Mouse (Mus musculus) erythroblast, adult 5-6 weeks (primary cell): ENCODE data around the gene Hsf4. TPM values are rescaled to one million over a fixed set of nuclear protein-coding genes. Genes with fewer than 3 reads are reported as not detected.
A peak's percentile ranks its signal among the peaks of the same experiment; 100 is the strongest.
"Not testable (repeated sequence)": the region's sequence is repeated elsewhere in the genome, so short reads cannot be mapped to it uniquely, and the experiment has no call there.

Experiments
- ATAC-seq: replicated peaks from 2 replicates; pipeline ENCODE4 v1.8.0; 2016; ENCODE audit warnings: moderate number of reproducible peaks, mild to moderate bottlenecking, moderate TSS enrichment, inconsistent platforms; ENCODE audit not compliant: poor library complexity, low FRiP score, severe bottlenecking
- total RNA-seq, 2 experiments: library from RNA; stranded (forward) in 1 of 2; stranded (reverse) in 1 of 2; fragments of 150-400 nt in 1 of 2; fragments of 200-764, 138-1000 nt in 1 of 2; gene quantifications; 2 replicates each; pipeline versions ENCODE4 v1.2.3 to v1.2.4; 2015 to 2017; ENCODE audit warnings: low replicate concordance in 2 of 2

The Hsf4 gene
- not detected in 2 replicates for total RNA-seq (2015; ENCODE audit: low replicate concordance)
- total RNA-seq (2017; ENCODE audit: low replicate concordance): not detected in 2 replicates

DNA sequence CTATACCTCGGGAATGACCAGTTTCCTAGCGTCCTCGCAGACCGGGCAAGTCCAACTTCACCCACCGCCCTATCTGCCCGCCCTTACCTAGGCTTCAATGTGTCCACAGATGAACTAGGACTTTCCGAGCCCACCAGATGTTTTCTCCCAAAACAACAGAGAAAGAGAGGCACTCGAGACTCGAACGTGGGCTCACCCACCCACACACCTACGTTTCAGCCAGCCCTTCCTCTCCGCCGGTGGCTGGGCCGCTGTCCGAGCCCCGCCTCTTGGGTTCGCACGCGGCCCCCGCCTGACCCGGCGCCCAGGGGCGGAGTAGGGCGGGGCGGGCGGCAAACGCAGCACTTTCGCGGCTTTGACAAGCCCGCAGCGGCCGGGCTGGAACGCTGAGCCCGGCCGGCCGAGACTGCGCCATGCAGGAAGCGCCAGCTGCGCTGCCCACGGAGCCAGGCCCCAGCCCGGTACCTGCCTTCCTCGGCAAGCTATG is at the start of gene Hsf4:
Gene Hsf4 (plus strand): TSS at position 341 of the 487 bp plus-strand sequence.
- ATAC-seq: no peak

DNA sequence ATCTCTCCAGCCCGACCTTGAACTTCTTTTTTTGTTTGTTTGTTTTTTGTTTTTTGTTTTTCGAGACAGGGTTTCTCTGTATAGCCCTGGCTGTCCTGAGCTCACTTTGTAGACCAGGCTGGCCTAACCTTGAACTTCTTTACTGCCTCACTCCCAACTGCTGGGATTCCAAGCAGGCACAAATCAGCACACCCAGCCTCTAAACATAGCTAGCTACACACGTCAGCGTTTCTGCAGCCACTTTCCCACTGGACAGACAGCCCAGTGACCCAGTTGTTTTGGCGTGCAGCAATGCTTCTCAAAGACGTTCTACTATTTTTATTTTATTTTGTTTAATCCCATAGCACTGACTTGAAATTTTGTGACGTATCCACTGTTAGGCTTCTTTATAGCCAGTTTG is 45.8 kb upstream of the Hsf4 start:
- no peak for ATAC-seq

DNA sequence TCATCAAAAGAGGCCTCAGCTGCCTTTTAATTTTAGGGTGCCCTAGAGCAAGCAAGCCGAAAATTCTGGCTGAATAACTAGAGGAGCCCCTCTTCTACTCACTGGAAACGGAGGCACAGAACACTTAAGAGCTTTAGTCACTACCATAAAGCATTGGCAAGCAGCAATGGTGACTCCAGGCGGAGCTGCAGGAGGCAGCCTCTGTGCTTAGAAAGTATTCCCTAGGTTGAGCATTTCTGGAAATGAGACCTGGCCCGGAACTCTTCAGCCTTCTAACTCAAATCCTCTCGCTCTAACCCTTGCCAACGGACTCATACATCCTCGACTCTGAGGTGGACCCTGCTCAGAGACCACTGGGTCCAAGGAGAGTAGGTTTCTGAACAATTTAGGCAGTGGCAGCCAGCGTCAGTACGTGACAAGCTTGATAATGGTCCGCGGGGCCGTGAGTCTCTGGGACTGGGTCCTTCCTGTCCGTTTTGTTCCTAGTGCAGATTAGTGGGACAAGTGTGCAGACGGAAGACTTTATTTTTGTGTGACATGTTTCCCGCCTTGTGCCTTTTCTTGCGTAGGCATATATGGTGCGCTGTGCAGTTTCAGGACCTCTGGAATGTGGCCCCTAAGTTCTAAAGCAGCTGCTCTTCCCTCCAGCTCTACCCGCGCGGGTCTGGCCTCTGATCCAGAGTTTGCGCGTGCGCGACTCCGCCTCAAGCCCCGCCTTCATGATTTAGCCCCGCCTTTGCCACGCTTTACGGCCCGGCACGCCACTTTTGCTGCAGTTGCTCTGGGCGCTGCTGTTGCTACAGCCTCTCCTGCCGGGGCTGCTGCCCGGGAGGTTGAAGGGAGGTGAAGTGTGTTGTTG is 45.0 kb upstream of the Hsf4 start, which contains the start of gene D230025D16Rik:
Gene D230025D16Rik (plus strand): TSS at position 733 of the 859 bp plus-strand sequence.
- ATAC-seq: peak; percentile 94

DNA sequence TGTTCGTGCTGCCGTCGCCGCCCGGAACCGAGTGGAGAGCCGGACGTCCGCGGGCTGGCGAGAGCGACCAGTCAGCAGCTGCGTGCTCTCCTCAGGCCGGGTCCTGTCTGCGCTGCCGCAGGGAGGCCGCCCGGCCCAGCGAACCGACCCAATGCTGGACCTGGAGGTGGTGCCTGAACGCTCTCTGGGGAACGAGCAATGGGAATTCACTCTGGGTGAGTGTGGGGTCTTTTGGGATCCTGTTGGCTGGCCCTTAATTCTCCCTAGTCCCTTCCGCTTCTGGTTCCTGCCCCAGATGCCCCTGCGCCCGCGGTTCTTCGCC is 44.4 kb upstream of the Hsf4 start:
- ATAC-seq: peak; percentile 28

DNA sequence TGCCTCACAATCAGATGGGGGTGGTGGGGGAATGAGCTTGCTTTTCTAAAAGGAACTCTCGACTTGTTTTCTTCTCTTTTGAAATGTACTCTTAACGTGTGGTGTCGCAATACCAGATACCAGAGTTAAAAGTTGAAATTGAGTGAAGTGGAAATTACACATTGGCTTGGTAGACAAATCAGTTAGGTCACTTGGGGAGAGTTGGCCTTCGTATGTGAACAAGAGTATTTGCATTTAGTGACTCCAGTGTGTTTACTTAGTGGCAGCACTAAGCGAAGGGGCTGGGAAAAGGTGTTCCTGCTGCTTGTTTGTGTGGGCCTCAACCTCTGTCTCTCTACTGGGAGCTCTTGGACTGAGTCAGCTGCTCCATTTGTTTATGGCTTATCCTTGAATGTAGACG is 43.7 kb upstream of the Hsf4 start:
- peak; percentile 6; the same call in 1 of the 2 replicates for ATAC-seq

DNA sequence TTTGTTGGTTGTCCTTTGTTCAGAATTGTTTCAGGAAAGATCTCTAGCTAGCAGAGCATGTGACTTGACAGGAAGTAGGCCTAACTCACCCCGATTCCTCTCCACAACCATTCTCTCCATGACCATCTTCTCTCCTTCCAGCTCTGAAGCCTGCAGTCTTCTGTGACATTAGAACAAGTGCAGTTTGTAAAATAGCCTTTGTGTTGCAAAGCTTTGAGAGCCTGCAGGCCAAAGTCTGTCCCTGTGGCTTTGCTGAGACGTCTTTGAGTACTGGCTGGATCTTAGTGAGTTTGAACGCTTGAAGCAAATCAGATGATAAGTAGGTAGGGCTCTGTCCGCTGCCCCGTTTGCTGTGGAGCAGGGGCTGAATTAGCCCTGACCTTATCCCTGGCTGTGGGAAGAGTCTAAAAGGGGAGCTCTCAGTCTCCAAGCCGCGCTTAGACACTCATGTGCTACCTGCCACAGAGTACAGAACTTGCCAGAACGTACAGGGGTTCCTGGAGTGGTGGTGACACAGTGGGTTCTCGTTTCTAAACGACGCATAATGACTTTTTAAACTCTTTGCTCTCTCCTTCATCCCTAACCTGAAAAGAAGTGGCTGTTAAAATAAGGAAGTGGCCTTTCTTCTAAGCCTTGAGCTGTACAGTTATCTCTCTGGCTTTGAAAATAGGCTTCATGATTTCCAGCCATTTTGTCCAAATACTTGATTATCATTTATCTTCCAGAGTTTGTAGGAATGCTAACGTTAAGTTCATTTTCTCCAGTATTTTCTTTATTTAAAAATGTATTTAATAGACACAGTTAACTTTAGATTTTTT is 37.9 kb upstream of the Hsf4 start:
- ATAC-seq: no peak

DNA sequence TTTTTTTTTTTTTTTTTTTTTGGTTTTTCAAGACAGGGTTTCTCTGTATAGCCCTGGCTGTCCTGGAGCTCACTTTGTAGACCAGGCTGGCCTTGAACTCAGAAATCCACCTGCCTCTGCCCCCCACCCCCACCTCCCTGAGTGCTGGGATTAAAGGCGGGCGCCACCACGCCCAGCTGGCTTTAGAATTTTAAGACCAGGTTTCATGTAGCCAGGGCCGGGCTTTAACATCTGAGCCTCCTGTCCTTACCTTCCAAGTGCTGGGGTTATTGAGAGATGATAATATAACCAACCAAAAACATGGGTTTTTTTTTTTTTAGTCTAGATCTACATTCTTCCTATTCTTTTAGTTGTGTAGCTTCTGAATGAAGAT is 37.3 kb upstream of the Hsf4 start:
- not testable (repeated sequence) for ATAC-seq

DNA sequence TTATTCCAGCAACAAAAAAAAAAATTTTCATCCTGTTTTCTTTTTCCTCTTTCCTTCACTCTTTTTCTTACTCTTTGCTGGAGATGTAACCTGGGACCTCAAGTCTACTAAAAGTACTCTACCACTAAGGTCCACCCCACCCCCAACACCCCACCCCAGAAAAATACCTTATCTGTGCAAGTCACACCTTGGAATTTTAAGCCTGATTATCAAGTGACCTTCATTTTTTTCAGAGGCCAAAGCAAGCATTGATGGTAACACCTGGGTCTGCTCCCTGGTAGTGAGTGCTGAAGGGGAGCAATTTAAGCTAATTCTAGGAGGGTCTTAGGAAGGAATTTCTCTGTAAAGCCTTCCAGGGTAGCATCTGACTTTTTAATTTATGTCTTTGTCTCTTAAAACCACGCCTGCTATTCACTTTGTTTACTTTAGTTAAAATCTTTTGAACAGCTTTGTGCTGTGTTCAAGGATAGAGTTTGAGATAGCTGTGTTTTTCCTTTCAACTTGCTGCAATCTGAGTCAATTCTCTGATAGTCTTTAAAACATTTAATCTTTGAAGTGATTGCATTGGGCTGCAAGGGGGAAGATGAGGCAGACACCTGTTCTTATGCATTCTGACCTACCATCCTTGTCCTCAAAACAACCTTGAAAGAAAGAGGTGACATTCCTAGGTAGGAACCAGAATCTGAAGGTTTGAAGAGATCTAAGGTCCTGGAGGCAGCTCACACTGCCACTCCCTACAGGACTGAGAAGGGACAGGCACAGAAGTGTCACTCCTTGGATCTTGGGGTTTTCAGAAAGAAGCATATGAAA is 36.3 kb upstream of the Hsf4 start:
- ATAC-seq: no peak

DNA sequence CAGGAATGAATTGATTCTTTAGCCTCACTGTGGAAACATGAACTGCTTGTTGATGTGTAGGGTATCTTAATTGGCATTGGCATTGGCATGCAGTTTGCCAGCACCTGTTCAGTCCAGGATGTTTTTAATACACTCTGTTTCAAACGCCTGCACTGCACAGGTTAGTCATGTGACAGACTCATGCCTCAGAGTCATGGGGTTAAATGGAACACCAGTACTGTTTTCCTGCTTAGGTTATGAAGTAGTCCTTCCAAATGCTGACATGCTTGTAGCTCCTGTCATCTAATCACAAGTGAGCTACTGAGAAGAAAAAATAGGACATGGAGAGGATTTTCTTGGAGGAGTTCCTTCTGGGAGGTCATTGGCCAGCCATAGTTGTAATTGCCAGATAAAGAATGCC is 34.4 kb upstream of the Hsf4 start:
- no peak for ATAC-seq

DNA sequence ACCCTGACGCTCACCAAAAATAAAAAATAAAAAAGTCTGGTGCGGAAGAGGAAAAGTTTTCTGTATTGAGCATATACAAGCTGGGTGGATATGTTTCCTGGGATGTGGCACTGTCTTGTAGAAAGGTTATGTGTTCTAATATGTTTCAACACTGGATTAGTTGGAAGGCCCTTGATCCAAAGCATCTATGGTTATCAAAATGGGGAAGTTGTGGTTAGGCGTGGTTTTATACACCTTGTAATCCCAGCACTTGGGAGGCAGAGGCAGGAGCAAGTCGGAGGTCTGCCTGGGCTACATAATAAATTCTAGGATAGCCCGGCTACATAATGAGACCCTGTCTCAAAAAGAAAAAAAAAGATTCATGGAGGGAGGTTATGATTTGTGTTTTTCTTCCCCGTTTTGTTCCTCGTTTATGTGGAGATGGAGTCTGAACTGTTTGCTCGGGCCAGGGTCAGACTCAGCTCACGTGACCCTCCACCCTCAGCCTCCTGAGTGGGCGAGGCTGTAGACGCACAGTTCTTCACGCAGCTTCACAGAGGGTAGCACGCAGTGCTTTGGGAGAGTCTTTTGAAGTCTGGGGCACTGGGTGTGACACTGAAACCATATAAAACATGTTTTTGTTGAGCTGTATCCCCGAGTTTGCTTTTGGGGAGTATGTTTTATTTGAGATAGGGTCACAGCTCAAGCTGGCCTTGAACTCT is 32.0 kb upstream of the Hsf4 start:
- ATAC-seq: no peak

DNA sequence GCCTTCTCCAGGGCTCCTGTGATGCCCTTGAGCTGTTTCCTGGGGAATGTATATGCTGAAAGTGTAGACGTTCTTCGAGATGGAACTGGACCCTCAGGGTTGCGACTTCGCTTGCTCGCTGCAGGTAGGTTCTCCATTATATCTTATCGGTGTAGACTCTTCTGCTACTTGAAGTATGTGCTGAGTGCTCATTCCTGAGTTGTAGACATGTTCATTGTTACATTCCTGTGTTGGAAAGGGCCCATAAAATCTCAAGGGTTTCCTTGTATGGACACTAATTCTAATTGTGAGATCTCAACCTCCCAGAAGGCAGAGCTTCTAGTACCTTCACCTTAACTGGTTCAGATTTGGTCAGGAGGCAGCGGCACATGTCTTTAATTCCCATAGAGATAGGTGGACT is 28.6 kb upstream of the Hsf4 start:
- no peak for ATAC-seq

DNA sequence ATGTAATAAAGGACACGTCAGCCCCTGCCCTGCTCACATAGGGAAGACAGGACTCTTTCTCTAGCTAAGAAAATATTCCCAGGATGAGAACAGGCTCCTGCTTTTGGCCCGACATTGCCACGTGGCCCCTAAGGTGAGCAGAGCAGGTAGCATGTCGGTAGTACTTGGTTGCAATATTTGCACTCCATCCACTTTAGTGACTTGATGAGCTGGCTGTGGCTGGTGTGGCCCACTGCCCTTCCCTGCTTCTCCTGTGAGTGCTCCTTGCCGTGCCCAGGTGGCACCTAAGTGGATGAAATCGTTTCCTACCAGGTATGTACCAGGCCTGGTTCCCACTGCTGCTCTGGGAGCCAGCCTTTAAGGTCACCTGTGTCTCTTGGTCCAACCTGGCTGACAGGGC is 17.6 kb upstream of the Hsf4 start:
- no peak for ATAC-seq

DNA sequence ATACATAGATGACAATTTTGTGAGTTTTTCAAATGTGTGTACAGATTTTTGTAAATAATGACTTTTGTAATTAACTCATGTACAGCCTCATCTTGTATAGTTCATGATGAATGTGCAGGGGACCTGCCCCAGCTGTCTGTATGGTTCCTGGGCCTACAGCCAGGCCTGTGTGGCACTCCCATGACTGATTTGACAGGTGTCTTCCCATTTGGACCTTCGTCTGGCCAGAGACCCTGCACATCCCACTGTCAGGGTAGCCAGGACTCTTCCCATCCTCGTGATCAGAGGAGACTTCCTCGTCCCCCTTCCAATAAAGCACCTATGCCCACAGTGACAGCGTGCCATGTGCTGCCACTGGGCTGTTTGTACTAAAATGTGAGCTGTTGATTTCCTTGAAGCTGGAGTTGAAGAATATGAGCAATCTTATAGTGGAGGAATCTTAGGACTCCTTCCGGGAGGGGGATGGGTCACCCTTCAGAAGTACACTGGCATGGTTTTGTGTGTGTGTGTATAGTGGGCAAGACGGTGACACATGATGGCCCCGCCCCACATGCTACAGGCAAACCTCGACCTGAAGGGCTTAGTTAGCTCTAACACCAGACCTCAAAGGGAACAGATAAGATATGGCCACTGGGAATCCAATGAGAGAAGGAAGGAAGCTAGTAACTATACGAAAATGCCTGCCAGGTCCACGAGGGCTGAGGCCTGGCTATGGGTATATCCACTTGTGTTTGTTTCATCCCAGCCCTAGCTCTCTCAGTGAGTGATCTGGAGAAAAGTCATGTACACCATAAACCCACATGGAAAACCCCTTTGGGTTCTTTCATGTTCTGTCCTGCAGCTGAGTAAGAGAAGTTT is 16.7 kb upstream of the Hsf4 start:
- no peak for ATAC-seq

DNA sequence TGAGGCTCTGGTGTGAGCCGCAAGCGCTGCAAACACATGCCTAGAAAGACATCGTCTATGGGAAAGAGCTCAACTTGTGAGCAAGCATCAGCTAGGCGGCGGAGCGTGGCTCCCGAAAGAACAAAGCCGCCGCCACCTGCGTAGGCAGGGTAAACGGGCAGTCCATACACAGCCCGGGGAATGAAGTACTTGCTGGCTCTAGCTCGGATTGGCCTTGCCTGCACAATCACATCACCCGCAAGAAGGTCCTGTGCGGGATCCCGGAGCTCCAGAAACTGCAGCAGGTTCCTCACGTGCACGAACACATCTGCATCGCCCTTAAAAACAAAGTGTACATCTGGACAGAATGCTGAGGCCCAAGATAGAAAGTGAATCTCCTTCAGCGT is 15.8 kb upstream of the Hsf4 start:
- no peak for ATAC-seq

DNA sequence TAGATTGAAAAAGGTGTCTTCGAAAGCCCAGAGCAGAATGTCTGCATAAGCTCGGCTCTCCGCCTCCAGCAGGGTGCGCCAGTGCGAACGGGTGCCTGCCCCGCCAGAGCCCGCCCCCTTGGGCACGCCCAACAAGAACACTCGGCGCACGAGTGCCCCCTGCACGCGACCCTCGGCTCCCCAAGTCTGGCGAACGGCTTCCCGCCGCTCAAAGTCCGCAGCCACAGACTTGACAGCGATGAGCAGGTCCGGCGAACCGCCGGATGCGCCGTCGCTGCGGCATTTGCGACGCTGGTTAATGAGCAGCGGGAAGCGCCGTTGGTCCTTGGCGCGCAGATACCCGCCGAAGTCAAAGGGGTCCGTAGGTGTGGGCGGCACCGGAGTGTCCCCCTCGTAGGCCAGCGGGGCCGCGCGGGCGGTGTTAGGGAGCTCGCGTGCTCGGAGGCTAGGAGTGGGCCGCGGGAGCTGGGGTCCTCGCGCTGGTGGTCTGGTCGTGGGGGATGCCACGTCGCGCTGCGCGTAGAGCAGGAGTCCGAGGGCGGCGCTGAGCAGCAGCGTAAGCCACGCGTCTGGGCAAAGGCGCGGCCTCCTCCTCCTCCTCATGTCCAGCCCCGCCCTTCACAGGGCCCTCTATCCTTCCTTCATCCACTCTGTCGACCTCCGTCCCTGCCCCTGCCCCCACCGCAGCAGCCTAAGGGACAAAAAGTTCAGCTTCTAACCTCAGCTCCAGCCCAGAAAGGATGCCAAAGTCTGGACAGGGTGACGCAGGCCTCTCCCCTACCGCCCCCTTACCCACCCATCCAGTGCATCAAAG is 15.2 kb upstream of the Hsf4 start:
- ATAC-seq: peak; percentile 83

DNA sequence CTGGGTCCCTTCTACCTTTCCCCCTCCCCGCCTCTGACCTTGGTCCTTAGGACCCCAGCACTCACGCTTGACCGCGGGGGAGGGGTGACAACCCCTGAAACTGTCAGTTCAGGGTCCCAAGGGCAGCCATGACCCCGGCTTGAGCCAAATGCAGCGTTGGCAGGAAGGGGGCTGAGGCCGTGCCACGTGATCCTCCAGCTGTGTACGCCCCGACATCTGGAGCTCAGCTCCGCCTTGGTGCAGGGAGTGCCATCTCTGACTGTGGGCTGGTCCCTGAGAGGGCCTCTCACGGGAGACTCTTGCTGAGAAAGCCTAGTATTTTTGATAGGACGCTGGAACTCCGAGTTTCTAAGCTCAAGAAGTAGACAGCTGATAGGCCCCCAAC is 14.6 kb upstream of the Hsf4 start, which contains the start of gene B3gnt9:
Gene B3gnt9 (minus strand): TSS at position 188 of the 385 bp plus-strand sequence.
- peak; percentile 73 for ATAC-seq

DNA sequence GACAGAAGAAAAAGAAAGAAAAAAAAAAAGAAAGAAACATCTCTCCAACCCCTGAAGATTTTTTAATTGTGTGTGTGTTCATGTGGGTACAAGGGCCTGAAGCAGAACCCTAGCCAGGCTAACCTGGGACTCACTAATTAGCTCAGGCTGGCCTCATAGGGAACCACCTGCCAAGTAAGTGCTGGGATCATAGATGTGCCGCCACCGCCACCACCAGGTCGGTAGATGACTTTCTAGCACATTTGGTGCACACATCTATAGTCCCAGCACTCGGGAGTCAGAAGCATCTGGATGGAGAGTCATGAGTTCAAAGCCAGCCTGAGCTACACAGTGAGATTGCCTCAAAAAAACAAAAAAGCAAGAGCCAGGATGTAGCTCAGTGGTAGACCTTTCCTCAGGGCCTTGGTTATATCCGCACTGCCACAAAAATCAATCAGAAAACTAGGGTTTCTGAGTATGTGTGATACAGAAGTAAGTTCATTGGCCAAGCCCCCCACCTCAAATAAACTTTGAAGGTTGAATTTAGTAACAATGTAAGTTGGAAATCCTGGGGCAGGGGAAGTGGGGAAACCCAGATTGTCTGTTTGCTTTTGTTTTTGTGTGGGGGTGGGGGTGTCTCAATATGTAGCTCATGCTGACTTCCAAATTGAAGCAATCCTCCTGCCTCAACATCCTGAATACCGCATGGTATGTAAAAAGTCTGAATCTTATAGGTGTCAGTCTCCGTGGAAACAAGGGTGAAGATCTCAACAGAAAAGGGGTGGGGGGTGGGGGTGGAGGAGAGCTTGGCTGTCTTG is 12.1 kb upstream of the Hsf4 start:
- no peak for ATAC-seq
